Mouse (Mus musculus) liver, embryonic 14.5 days (tissue): Measurements from ENCODE around the gene Pglyrp2. TPM values are rescaled to one million over a fixed set of nuclear protein-coding genes. Genes with fewer than 3 reads are reported as not detected.

Experiments
- ATAC-seq: fragments of 200-750 bp; cut with Nextera tagmentation; 2 replicates; pipeline ENCODE4 v1.8.0; 2017; ENCODE audit warnings: moderate number of reproducible peaks, mild to moderate bottlenecking, moderate library complexity; ENCODE audit not compliant: insufficient read depth
- DNase-seq, 3 experiments: peaks; one replicate each; pipeline ENCODE4 v3.0.0-alpha.2; 2012 to 2013; ENCODE audit warnings: low read depth in 3 of 3, low spot score in 3 of 3
- H3K27ac ChIP-seq: fragments of 300-500 bp; sonication (generic); 2 replicates; pipeline ENCODE4 v1.5.1; 2014; ENCODE audit warnings: moderate library complexity, mild to moderate bottlenecking, control low read depth, inconsistent platforms
- H3K27me3 ChIP-seq: fragments of 300-500 bp; sonication (generic); 2 replicates; pipeline ENCODE4 v1.6.1; 2014; ENCODE audit warnings: mild to moderate bottlenecking, low read length, moderate library complexity; ENCODE audit not compliant: control insufficient read depth, insufficient read depth
- H3K36me3 ChIP-seq: fragments of 300-500 bp; sonication (generic); replicated peaks from 2 replicates; pipeline ENCODE4 v1.6.1; 2014; ENCODE audit warnings: low read depth; ENCODE audit not compliant: control insufficient read depth, insufficient read depth
- H3K4me1 ChIP-seq, 2 experiments: fragments of 200-500 bp in 1 of 2; fragments of 300-500 bp in 1 of 2; sonication (generic) in 1 of 2; replicated peaks; 2 replicates each; pipeline ENCODE4 v1.6.1; 2012 to 2014; ENCODE audit warnings: antibody characterized with exemption in 1 of 2, inconsistent platforms in 1 of 2, low read length in 1 of 2; ENCODE audit not compliant: control insufficient read depth in 2 of 2, insufficient read depth in 2 of 2
- H3K4me2 ChIP-seq: fragments of 300-500 bp; sonication (generic); 2 replicates; pipeline ENCODE4 v1.6.1; 2014; ENCODE audit warnings: low read depth, mild to moderate bottlenecking, control low read depth, moderate library complexity
- H3K4me3 ChIP-seq, 2 experiments: fragments of 200-500 bp in 1 of 2; fragments of 300-500 bp in 1 of 2; sonication (generic) in 1 of 2; 2 replicates each; pipeline ENCODE4 v1.5.1; 2012 to 2014; ENCODE audit warnings: low read depth in 2 of 2, low read length in 2 of 2, mild to moderate bottlenecking in 2 of 2, control low read depth in 1 of 2, inconsistent platforms in 1 of 2, moderate library complexity in 1 of 2; ENCODE audit not compliant: insufficient read depth in 1 of 2
- H3K9ac ChIP-seq: fragments of 300-500 bp; sonication (generic); replicated peaks from 2 replicates; pipeline ENCODE4 v1.6.1; 2014; ENCODE audit warnings: mild to moderate bottlenecking, control low read depth, moderate library complexity
- H3K9me3 ChIP-seq: fragments of 300-500 bp; sonication (generic); 2 replicates; pipeline ENCODE4 v1.6.1; 2016; ENCODE audit warnings: low read length, mixed read lengths; ENCODE audit not compliant: control insufficient read depth
- CTCF ChIP-seq: IDR thresholded peaks from 2 replicates; pipeline ENCODE4 v1.5.1; 2016; ENCODE audit warnings: antibody characterized with exemption, low read depth, control low read depth
- EP300 ChIP-seq: IDR thresholded peaks from 2 replicates; pipeline ENCODE4 v1.6.1; 2016; ENCODE audit warnings: antibody characterized with exemption, low read depth
- WGBS: fragments of 180-500 bp; shearing (Covaris S2); extraction: QIAGEN DNeasy Blood & Tissue Kit; methylation state at CpG from one replicate; pipeline ENCODE4 v1.1.7; 2014; ENCODE audit not compliant: insufficient replicate concordance; 5-methylcytosine and 5-hydroxymethylcytosine counted together
- polyA plus RNA-seq, 2 experiments: library from polyadenylated mRNA; depleted of rRNA in 1 of 2; stranded (reverse) in 1 of 2; unstranded in 1 of 2; fragments of >200 nt; fragmentation: Nextera tagmentation in 1 of 2; extraction: Ambion mirVana in 1 of 2; gene quantifications; 2 replicates each; pipeline versions ENCODE4 v1.2.1 to v1.2.3; 2012 to 2014

Pglyrp2 gene
- polyA plus RNA-seq (2012; rRNA removed) (5.7 and 8.3 TPM in 2 replicates), polyA plus RNA-seq (2014; fragmentation: Nextera tagmentation; extraction: Ambion mirVana) (3.6 and 4.0 TPM in 2 replicates)

DNA sequence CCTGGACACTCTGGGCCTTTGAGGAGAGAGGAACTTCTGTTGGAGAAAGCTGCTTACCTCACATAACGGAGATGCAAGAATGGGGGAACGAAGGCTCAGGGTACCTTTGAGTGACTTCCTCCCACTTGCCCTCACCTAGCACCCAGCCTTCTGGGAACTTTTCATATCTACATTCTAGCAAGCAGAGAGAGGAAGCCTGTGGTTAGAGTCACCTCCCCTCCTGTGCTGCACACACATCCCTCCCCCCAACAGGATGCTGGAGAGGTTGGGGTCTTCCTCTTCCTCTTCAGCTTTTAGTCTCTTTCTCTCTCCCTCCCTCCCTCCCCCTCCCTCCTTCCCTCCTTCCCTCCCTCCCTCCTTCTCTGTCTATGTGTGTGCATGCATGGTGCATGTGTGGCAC, at the start of gene Pglyrp2:
TSS of gene Pglyrp2 (minus strand) at position 134 of the 400 bp plus-strand sequence.
- DNase-seq (no peak), ATAC-seq (no peak)
- Histone ChIP-seq H3K36me3 (no peaks in the 10 kb centered on the region), H3K27me3 (no peaks in the 10 kb centered on the region), H3K27ac (no peak within 1 kb of the TSS), H3K9ac (no peak within 1 kb of the TSS), H3K4me3 (no peak within 1 kb of the TSS), H3K9me3 (no peaks in the 10 kb centered on the region), H3K4me1 (peaks cover 0 to 6% of the 10 kb centered on the region in 2 experiments; a peak in 2 of 4 replicates), H3K4me2 (no peak within 1 kb of the TSS)
- 20% methylated on average over 2 of the region's 2 CpGs for WGBS
- TF ChIP-seq EP300, result no peak
- no peak for TF ChIP-seq CTCF

DNA sequence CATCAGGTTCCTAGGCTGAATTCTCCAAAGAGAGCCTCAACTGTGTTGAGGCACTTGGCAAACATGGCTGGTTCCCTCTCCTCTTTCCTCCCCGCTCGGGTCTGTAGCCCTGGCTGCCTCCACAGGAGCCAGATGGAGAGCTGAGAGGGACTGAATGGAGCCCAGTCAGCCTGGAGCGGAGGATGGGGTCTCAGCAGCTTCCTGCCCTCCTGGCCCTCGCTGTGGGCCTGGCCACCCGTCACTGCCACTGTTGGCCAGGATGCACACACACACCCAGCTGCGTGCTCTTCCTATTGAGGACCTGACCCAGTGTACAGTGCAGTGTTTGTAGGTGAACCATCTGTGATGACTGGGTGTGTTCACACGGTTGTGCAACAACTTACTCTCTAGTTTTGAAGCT, 48.2 kb upstream of the Pglyrp2 start:
- ATAC-seq (no peak), DNase-seq (no peak)
- H3K4me1 ChIP-seq, result no peaks in the 10 kb centered on the region
- no peaks in the 10 kb centered on the region for H3K36me3 ChIP-seq
- no peak overlapping the region for H3K4me3 ChIP-seq
- TF ChIP-seq EP300, result no peak
- TF ChIP-seq CTCF, result no peak
- no peak overlapping the region for H3K4me2 ChIP-seq
- no peaks in the 10 kb centered on the region for H3K9me3 ChIP-seq
- 47% methylated on average over 7 of the region's 7 CpGs for WGBS
- no peaks in the 10 kb centered on the region for H3K27me3 ChIP-seq
- H3K27ac ChIP-seq, result no peak overlapping the region
- H3K9ac ChIP-seq, result no peak overlapping the region

DNA sequence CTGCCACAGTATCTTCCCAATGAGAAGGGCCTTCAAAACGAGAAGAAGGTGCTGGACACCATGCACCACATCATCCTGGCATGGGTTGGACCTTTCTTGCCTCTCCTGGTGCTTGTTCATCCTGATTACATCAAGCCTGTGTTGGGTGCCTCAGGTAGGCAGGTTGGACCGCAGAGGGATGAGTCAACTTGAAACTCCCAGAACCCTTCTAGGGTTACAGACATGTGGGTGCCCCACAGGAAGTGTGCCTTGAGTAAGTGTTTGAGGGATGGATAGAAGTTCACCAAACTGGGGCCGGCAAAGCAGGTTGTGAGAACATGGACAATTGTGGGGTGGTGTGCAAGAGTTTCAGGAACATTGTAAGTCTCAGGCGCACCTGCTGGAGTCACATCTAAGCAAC, 46.8 kb upstream of the Pglyrp2 start:
- H3K27ac ChIP-seq, result no peak overlapping the region
- DNase-seq (no peak), ATAC-seq (no peak)
- H3K9me3 ChIP-seq, result no peaks in the 10 kb centered on the region
- 57% methylated on average over 4 of the region's 4 CpGs for WGBS
- H3K4me3 ChIP-seq, result no peak overlapping the region
- H3K9ac ChIP-seq, result no peak overlapping the region
- no peaks in the 10 kb centered on the region for H3K27me3 ChIP-seq
- no peaks in the 10 kb centered on the region for H3K4me1 ChIP-seq
- TF ChIP-seq EP300 (no peak), CTCF (no peak)
- no peaks in the 10 kb centered on the region for H3K36me3 ChIP-seq
- H3K4me2 ChIP-seq, result no peak overlapping the region

DNA sequence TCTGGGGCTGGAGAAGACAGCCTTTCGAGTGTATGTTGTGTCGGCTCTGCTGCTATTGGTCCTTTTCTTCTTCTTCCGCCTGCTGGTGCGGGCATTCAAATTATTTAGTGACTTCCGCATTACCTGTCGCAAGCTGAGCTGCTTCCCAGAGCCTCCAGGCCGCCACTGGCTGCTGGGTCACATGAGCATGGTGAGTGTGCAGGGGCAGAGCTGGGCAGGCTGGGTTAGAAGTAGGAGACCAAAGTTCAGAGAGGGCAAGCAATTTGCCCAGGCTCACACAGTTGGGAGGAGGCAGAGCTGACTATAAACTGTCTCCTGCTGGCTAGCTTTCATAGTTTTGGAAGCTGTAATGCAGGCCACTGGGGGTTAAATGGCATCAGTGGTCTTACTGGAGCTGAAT, 44.5 kb upstream of the Pglyrp2 start:
- Histone ChIP-seq H3K4me3 (no peak overlapping the region), H3K4me2 (no peak overlapping the region), H3K36me3 (no peaks in the 10 kb centered on the region), H3K9ac (no peak overlapping the region), H3K27me3 (no peaks in the 10 kb centered on the region), H3K27ac (no peak overlapping the region), H3K9me3 (no peaks in the 10 kb centered on the region), H3K4me1 (no peaks in the 10 kb centered on the region)
- DNase-seq, result no peak
- TF ChIP-seq CTCF (no peak), EP300 (no peak)
- no peak for ATAC-seq
- 42% methylated on average over 7 of the region's 7 CpGs for WGBS

DNA sequence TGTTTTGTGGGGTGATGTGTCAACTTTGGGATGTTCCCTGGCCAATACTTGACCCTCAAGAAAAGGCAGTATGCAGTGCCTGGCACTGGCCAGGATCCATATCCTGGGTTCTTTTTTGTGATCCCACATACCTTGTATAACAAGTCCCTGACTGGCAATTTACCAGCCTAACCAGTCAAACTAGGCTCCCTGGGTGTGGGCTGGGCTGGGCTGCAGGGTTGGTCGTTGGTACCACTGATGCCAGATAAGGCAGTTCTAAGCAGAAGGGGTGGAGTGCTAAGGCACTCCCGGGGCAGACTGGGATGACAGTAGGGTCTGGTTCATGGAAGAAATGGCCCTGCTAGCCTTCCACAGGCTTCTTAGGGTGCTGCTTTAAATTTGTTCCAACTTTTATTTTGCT, 31.0 kb upstream of the Pglyrp2 start:
- peak; percentile 28 to 38 (median 33) for DNase-seq
- 2% methylated on average over 2 of the region's 2 CpGs for WGBS
- H3K4me1 ChIP-seq, result peaks cover 27 to 32% of the 10 kb centered on the region in 2 experiments
- H3K36me3 ChIP-seq, result no peaks in the 10 kb centered on the region
- no peak overlapping the region; the same call in 1 of the 2 replicates for H3K9ac ChIP-seq
- no peak overlapping the region for H3K27ac ChIP-seq
- H3K27me3 ChIP-seq, result no peaks in the 10 kb centered on the region; the same call in 1 of the 2 replicates
- H3K9me3 ChIP-seq, result no peaks in the 10 kb centered on the region
- peak overlapping the region; percentile 42 for H3K4me2 ChIP-seq
- H3K4me3 ChIP-seq, result no peak overlapping the region
- TF ChIP-seq CTCF, result no peak
- TF ChIP-seq EP300, result no peak
- ATAC-seq, result peak; percentile 86
